Mouse (Mus musculus): ENCODE results near the gene Eya2. TPM values are rescaled to one million over a fixed set of nuclear protein-coding genes. Genes with fewer than 3 reads are reported as not detected.

Eya2 gene
- polyA plus RNA-seq, 1 experiment from 2014 or later, result 6.9 TPM

GRCm38 (mm10) chr2:165758534-165758933 lies 163.7 kb downstream of the Eya2 start:
- Histone ChIP-seq H3K4me2 (ENCODE audit: low read depth, low read length) (no peak overlapping the region), H3K36me3 (ENCODE audit: control insufficient read depth, insufficient read depth, low read length) (no peaks in the 10 kb centered on the region), H3K9ac (ENCODE audit: low read length) (no peak overlapping the region), H3K4me1 (replicated peaks; ENCODE audit: control insufficient read depth, insufficient read depth, low read length) (no peaks in the 10 kb centered on the region), H3K9me3 (ENCODE audit: control insufficient read depth, low read length) (no peaks in the 10 kb centered on the region), H3K4me3 (ENCODE audit: low read length) (no peak overlapping the region), H3K27ac (ENCODE audit: low read length) (no peak overlapping the region), H3K27me3 (ENCODE audit: control insufficient read depth, insufficient read depth, low read depth, low read length) (no peaks in the 10 kb centered on the region)
- no peak for ATAC-seq (ENCODE audit: low read depth)
- WGBS, result 10% methylated on average over 5 of the region's 5 CpGs

GRCm38 (mm10) chr2:165759421-165759985 lies 164.7 kb downstream of the Eya2 start:
- ATAC-seq (ENCODE audit: low read depth), result no peak
- no peak overlapping the region for H3K9ac ChIP-seq (ENCODE audit: low read length)
- no peak overlapping the region for H3K4me2 ChIP-seq (ENCODE audit: low read depth, low read length)
- 83% methylated on average over 13 of the region's 13 CpGs for WGBS
- no peaks in the 10 kb centered on the region for H3K4me1 ChIP-seq (replicated peaks; ENCODE audit: control insufficient read depth, insufficient read depth, low read length)
- H3K9me3 ChIP-seq (ENCODE audit: control insufficient read depth, low read length), result no peaks in the 10 kb centered on the region
- H3K27me3 ChIP-seq (ENCODE audit: control insufficient read depth, insufficient read depth, low read depth, low read length), result no peaks in the 10 kb centered on the region
- H3K27ac ChIP-seq (ENCODE audit: low read length), result no peak overlapping the region
- no peaks in the 10 kb centered on the region for H3K36me3 ChIP-seq (ENCODE audit: control insufficient read depth, insufficient read depth, low read length)
- no peak overlapping the region for H3K4me3 ChIP-seq (ENCODE audit: low read length)

GRCm38 (mm10) chr2:165768805-165769358 lies 174.1 kb downstream of the Eya2 start:
- 54% methylated on average over 11 of the region's 11 CpGs for WGBS
- Histone ChIP-seq H3K27ac (ENCODE audit: low read length) (no peak overlapping the region), H3K4me2 (ENCODE audit: low read depth, low read length) (no peak overlapping the region), H3K4me1 (replicated peaks; ENCODE audit: control insufficient read depth, insufficient read depth, low read length) (no peaks in the 10 kb centered on the region; the same call in 1 of the 2 replicates), H3K36me3 (ENCODE audit: control insufficient read depth, insufficient read depth, low read length) (no peaks in the 10 kb centered on the region), H3K27me3 (ENCODE audit: control insufficient read depth, insufficient read depth, low read depth, low read length) (no peaks in the 10 kb centered on the region), H3K9me3 (ENCODE audit: control insufficient read depth, low read length) (no peaks in the 10 kb centered on the region), H3K4me3 (ENCODE audit: low read length) (no peak overlapping the region), H3K9ac (ENCODE audit: low read length) (no peak overlapping the region)
- no peak for ATAC-seq (ENCODE audit: low read depth)

DNA sequence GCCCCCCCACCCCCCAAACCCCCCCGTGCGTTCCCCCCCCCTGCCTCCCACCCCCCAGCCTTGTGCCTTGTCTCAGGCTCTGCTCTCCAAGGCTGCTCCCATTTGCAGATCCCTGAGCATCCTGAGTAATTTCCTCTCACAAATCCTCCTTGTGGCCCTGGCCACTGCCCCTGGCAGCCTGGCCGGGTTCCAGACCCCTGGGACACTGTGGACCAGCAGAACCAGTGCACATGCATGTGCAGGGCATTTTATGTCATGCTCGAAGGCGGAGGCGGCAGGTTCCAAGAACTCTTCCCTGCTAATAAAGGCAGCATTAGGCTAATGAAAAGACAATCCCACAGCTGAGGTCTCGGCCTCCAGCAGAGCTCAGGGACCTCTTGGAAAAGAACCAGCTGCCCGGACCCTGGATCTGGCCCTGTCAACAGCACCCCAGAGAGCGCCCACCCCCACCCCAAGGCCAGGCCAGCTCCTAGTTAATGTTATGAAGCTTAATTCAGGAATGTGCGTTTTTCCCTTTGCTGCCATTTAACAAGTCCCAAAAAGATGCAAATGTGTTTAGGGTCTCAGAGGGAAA lies 174.6 kb downstream of the Eya2 start:
- H3K9me3 ChIP-seq (ENCODE audit: control insufficient read depth, low read length), result no peaks in the 10 kb centered on the region
- H3K4me3 ChIP-seq (ENCODE audit: low read length), result no peak overlapping the region
- H3K36me3 ChIP-seq (ENCODE audit: control insufficient read depth, insufficient read depth, low read length), result no peaks in the 10 kb centered on the region
- no peak overlapping the region for H3K4me2 ChIP-seq (ENCODE audit: low read depth, low read length)
- no peak for ATAC-seq (ENCODE audit: low read depth)
- H3K4me1 ChIP-seq (replicated peaks; ENCODE audit: control insufficient read depth, insufficient read depth, low read length), result no peaks in the 10 kb centered on the region; the same call in 1 of the 2 replicates
- H3K9ac ChIP-seq (ENCODE audit: low read length), result no peak overlapping the region
- 73% methylated on average over 8 of the region's 10 CpGs for WGBS
- no peaks in the 10 kb centered on the region for H3K27me3 ChIP-seq (ENCODE audit: control insufficient read depth, insufficient read depth, low read depth, low read length)
- no peak overlapping the region for H3K27ac ChIP-seq (ENCODE audit: low read length)

DNA sequence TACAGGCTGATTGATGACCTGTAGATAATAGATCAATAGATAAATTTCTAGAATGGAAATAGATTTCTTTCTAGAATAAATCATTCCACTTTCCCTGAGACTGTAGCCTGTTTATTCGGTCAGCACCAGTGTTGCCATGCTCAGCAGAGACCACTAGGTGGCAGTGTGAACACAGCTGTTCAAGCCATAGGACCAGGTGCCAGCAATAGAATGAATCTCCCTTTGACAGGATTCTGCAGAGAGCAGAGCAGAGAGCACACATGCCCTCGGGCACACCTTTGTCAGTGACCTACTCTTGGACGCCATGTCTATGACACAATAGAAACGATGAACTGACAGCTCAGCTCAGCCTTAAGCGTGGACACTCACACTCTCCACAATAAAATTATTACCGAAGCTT lies 184.1 kb downstream of the Eya2 start:
- Histone ChIP-seq H3K9me3 (ENCODE audit: control insufficient read depth, low read length) (no peaks in the 10 kb centered on the region), H3K4me3 (ENCODE audit: low read length) (no peak overlapping the region), H3K9ac (ENCODE audit: low read length) (no peak overlapping the region), H3K36me3 (ENCODE audit: control insufficient read depth, insufficient read depth, low read length) (peaks cover 5% of the 10 kb centered on the region), H3K4me2 (ENCODE audit: low read depth, low read length) (no peak overlapping the region), H3K27ac (ENCODE audit: low read length) (no peak overlapping the region), H3K27me3 (ENCODE audit: control insufficient read depth, insufficient read depth, low read depth, low read length) (no peaks in the 10 kb centered on the region), H3K4me1 (replicated peaks; ENCODE audit: control insufficient read depth, insufficient read depth, low read length) (no peaks in the 10 kb centered on the region)
- whole genome bisulfite sequencing, result 22% methylated on average over 6 of the region's 6 CpGs
- peak; percentile 55 for ATAC-seq (ENCODE audit: low read depth)

DNA sequence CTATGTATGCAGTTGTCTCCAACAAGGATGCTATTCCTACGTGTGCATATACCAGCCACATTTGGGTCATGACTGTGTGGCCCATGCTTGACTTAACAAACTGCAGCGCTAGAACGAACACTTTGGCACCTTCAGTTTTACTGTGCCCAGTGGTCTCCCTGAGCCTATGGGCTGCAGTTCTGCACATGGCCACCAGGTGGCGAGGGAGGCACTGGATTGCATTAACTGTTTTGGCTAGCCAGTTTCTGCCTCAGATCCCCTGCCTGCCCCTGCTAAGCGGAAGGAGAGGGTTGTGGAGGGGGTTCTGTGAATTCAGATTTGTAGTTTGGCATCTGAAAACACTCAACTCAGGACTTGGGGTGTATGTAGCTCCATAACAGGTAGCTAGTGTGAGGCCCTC lies 187.5 kb downstream of the Eya2 start:
- ATAC-seq (ENCODE audit: low read depth), result 0 out of 2 replicates have a peak, but pooled peaks have one; percentile 39
- Histone ChIP-seq H3K36me3 (ENCODE audit: control insufficient read depth, insufficient read depth, low read length) (peaks cover 20% of the 10 kb centered on the region), H3K9ac (ENCODE audit: low read length) (no peak overlapping the region), H3K4me3 (ENCODE audit: low read length) (no peak overlapping the region), H3K9me3 (ENCODE audit: control insufficient read depth, low read length) (no peaks in the 10 kb centered on the region), H3K27me3 (ENCODE audit: control insufficient read depth, insufficient read depth, low read depth, low read length) (no peaks in the 10 kb centered on the region), H3K4me1 (replicated peaks; ENCODE audit: control insufficient read depth, insufficient read depth, low read length) (no peaks in the 10 kb centered on the region), H3K4me2 (ENCODE audit: low read depth, low read length) (no peak overlapping the region), H3K27ac (ENCODE audit: low read length) (no peak overlapping the region)
- WGBS, result 32% methylated on average over 5 of the region's 5 CpGs

- H3K27me3 ChIP-seq (ENCODE audit: control insufficient read depth, insufficient read depth, low read depth, low read length), result no peaks in the 10 kb centered on the region
- WGBS, result 85% methylated on average over 20 of the region's 20 CpGs
- H3K4me1 ChIP-seq (replicated peaks; ENCODE audit: control insufficient read depth, insufficient read depth, low read length), result peaks cover 4% of the 10 kb centered on the region; the same call in 1 of the 2 replicates
- no peaks in the 10 kb centered on the region for H3K9me3 ChIP-seq (ENCODE audit: control insufficient read depth, low read length)
- no peak for ATAC-seq (ENCODE audit: low read depth)
- H3K9ac ChIP-seq (ENCODE audit: low read length), result no peak overlapping the region
- H3K27ac ChIP-seq (ENCODE audit: low read length), result no peak overlapping the region
- no peak overlapping the region for H3K4me2 ChIP-seq (ENCODE audit: low read depth, low read length)
- H3K36me3 ChIP-seq (ENCODE audit: control insufficient read depth, insufficient read depth, low read length), result peaks cover 23% of the 10 kb centered on the region
- no peak overlapping the region for H3K4me3 ChIP-seq (ENCODE audit: low read length)
Measured at GRCm38 (mm10) chr2:165785312-165786036, 190.6 kb downstream of the Eya2 start.

DNA sequence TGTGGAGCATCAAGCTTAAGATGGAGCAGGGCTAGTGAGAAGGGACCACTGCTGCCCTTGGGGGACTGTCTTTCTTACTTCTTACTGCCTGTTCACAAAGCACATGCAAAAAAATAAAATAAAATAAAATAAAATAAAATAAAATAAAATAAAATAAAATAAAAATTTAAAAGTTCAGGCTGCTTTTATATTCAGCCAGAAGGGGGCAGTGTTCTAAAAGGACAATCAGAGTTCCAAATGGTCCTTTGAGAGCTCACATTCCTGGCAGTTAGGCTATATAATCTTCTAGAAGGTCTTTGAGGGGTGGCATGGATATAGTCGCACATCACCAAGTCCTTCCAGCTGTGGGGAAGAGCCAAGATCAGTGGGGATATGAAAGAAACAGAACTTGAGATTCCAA lies 191.6 kb downstream of the Eya2 start:
- no peaks in the 10 kb centered on the region for H3K27me3 ChIP-seq (ENCODE audit: control insufficient read depth, insufficient read depth, low read depth, low read length)
- H3K9ac ChIP-seq (ENCODE audit: low read length), result no peak overlapping the region
- peaks cover 4% of the 10 kb centered on the region; the same call in 1 of the 2 replicates for H3K4me1 ChIP-seq (replicated peaks; ENCODE audit: control insufficient read depth, insufficient read depth, low read length)
- H3K9me3 ChIP-seq (ENCODE audit: control insufficient read depth, low read length), result no peaks in the 10 kb centered on the region
- no peak for ATAC-seq (ENCODE audit: low read depth)
- no peak overlapping the region for H3K4me2 ChIP-seq (ENCODE audit: low read depth, low read length)
- no peak overlapping the region for H3K4me3 ChIP-seq (ENCODE audit: low read length)
- WGBS, result 77% methylated on average over 1 of the region's 1 CpGs
- peaks cover 22% of the 10 kb centered on the region for H3K36me3 ChIP-seq (ENCODE audit: control insufficient read depth, insufficient read depth, low read length)
- H3K27ac ChIP-seq (ENCODE audit: low read length), result no peak overlapping the region

- H3K27ac ChIP-seq (ENCODE audit: low read length), result no peak overlapping the region
- WGBS, result 34% methylated on average over 11 of the region's 11 CpGs
Measured at GRCm38 (mm10) chr2:165788005-165788404, 193.2 kb downstream of the Eya2 start.

More at GRCm38 (mm10) chr2:165788005-165788404, 193.2 kb downstream of the Eya2 start:
- Histone ChIP-seq H3K36me3 (ENCODE audit: control insufficient read depth, insufficient read depth, low read length) (peaks cover 24% of the 10 kb centered on the region), H3K9me3 (ENCODE audit: control insufficient read depth, low read length) (no peaks in the 10 kb centered on the region), H3K9ac (ENCODE audit: low read length) (no peak overlapping the region), H3K4me2 (ENCODE audit: low read depth, low read length) (no peak overlapping the region), H3K4me1 (replicated peaks; ENCODE audit: control insufficient read depth, insufficient read depth, low read length) (peaks cover 4% of the 10 kb centered on the region; the same call in 1 of the 2 replicates), H3K27me3 (ENCODE audit: control insufficient read depth, insufficient read depth, low read depth, low read length) (no peaks in the 10 kb centered on the region), H3K4me3 (ENCODE audit: low read length) (no peak overlapping the region)
- peak; percentile 77 for ATAC-seq (ENCODE audit: low read depth)
